Mouse (Mus musculus): ENCODE results near the gene Ddr1. TPM values are rescaled to one million over a fixed set of nuclear protein-coding genes. Genes with fewer than 3 reads are reported as not detected.

Gene Ddr1
- total RNA-seq, 1 experiment from 2014 or later: 0.67 TPM

- no peak for ATAC-seq (replicated peaks; ENCODE audit: insufficient number of reproducible peaks, low FRiP score, low TSS enrichment, poor library complexity, severe bottlenecking)
Observed at GRCm38 (mm10) chr17:35665957-35666515, 38.4 kb downstream of the Ddr1 start.

DNA sequence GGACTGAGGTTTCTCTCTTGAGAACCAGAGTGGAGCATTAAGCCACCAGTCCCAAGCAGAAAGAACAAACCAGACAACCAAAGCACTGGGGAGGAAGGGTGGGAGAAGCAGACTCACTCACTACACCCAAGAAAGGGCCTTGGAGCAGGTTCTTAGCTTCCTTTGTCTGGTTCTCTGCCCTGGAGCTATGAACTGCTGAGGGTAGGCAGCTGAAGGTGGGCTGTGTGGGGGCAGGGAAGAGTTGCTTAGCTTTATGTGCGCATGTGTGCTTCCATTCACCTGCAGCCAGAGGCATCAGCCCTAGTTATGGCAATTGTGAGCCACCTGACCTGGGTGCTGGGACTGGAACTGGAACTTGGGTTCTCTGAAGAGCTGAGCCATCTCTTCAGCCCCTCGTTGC is 51.3 kb downstream of the Ddr1 start:
- ATAC-seq (replicated peaks; ENCODE audit: insufficient number of reproducible peaks, low FRiP score, low TSS enrichment, poor library complexity, severe bottlenecking): no peak

- no peak for ATAC-seq (replicated peaks; ENCODE audit: insufficient number of reproducible peaks, low FRiP score, low TSS enrichment, poor library complexity, severe bottlenecking)
Observed at GRCm38 (mm10) chr17:35649429-35649828, 55.0 kb downstream of the Ddr1 start.

GRCm38 (mm10) chr17:35643609-35644236 is 60.7 kb downstream of the Ddr1 start, which contains the start of gene Mucl3:
Gene Mucl3, minus strand, starts transcription at chr17:35643695.
- no peak for ATAC-seq (replicated peaks; ENCODE audit: insufficient number of reproducible peaks, low FRiP score, low TSS enrichment, poor library complexity, severe bottlenecking)

DNA sequence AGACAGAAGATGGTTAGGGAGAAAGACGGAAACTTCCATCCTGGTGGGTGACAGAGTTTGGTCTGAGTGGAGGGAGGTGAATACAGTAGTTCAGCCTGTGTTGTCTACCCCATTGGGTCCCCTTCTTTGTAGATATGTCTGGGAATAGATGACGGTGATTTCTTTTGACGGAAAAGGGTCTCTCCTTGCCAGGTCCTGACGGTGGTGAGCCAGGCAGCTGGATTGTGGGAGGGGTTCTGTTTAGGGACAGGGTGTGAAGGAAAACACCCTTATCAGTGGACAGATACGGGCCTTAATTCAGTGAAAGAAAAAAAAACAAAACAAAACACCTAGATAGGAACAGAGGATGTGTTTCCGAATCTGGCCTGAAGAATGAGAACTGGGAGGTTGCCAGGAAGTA is 65.1 kb downstream of the Ddr1 start:
- no peak for ATAC-seq (replicated peaks; ENCODE audit: insufficient number of reproducible peaks, low FRiP score, low TSS enrichment, poor library complexity, severe bottlenecking)

GRCm38 (mm10) chr17:35638475-35639190 is 65.8 kb downstream of the Ddr1 start:
- no peak for ATAC-seq (replicated peaks; ENCODE audit: insufficient number of reproducible peaks, low FRiP score, low TSS enrichment, poor library complexity, severe bottlenecking)

- no peak for ATAC-seq (replicated peaks; ENCODE audit: insufficient number of reproducible peaks, low FRiP score, low TSS enrichment, poor library complexity, severe bottlenecking)
Observed at GRCm38 (mm10) chr17:35636363-35636762, 68.1 kb downstream of the Ddr1 start.

DNA sequence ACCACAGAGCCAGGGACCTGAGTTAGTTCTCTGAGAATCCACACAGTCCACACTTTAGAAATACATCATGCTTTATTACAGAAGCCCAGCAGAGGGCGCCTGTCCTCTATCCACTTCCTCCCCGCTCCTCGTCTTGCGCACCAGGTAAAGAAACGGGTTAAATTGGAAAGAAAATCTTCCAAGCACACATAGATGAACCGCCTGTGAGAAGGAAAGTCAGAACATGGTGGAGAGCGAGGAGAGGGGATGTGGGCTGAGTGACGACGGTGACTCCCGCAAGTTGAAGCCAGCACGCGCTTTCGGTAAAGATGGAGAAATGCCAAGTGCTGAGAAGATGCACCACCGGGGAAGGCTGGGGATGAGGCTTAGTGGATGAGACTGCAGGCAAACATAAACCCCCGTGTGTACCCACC is 68.7 kb downstream of the Ddr1 start:
- peak; percentile 65 for ATAC-seq (replicated peaks; ENCODE audit: insufficient number of reproducible peaks, low FRiP score, low TSS enrichment, poor library complexity, severe bottlenecking)

DNA sequence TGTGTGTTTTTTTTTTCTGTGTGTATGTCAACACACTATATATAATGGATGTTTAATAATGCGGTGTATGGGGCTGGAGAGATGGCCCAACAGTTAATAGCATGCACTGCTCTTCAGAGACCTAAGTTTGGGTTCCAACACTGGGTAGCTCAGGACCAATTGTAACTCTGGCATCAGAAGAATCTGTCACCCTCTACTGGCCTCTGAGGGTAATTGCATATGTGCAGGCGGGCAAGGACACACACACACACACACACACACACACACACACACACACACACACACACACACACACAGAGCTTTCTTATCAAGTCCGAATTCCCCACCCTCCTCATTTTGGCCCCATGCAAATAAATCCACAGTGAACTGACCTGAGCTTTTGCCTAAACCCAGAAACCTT is 69.2 kb downstream of the Ddr1 start:
- no peak for ATAC-seq (replicated peaks; ENCODE audit: insufficient number of reproducible peaks, low FRiP score, low TSS enrichment, poor library complexity, severe bottlenecking)

DNA sequence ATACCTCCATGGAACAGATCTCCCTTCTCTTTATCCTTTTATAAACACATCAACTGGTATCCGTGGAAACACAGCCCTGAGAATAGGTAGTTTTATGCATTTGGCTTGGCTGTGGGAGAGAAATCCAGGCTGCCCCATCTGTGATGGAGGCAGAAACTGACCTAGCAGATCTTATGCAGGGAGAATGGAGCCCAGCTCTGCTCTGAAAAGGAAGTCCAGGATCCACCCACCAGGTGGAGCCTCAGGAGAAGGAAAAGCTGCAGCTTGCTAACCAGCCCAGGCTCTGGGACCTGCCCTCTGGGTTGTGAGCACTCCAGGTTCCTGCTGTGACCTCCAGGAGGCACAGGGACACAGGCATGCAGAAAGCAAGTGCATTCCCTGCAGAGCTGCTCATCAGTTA is 70.4 kb downstream of the Ddr1 start:
- ATAC-seq (replicated peaks; ENCODE audit: insufficient number of reproducible peaks, low FRiP score, low TSS enrichment, poor library complexity, severe bottlenecking): no peak

Other genes with a start within 250 kb of the Ddr1 start
- gene H2-Q10, start 234.5 kb downstream of the Ddr1 start, total RNA-seq (2017): 5.5 to 7.7 TPM (median 7.6 TPM) in 3 replicates
- 0.58 TPM in 1 of 3 replicates, not detected in the others for gene Pou5f1, start 198.6 kb downstream of the Ddr1 start, total RNA-seq (2017)
- gene Tcf19, start 187.8 kb downstream of the Ddr1 start, total RNA-seq (2017): 0.29 to 3.3 TPM (median 2.4 TPM) in 3 replicates
- 1.7 to 6.7 TPM (median 2.5 TPM) in 3 replicates for gene Cchcr1, start 187.5 kb downstream of the Ddr1 start, total RNA-seq (2017)
- gene Psors1c2, start 171.4 kb downstream of the Ddr1 start, total RNA-seq (2017): not detected in 3 replicates
- not detected in 3 replicates for gene Cdsn, start 152.5 kb downstream of the Ddr1 start, total RNA-seq (2017)
- gene 2300002M23Rik, start 137.2 kb downstream of the Ddr1 start, total RNA-seq (2017): not detected in 3 replicates
- not detected in 3 replicates for gene Sfta2, start 103.1 kb downstream of the Ddr1 start, total RNA-seq (2017)
- gene Gm9573, start 78.0 kb downstream of the Ddr1 start, total RNA-seq (2017): not detected in 3 replicates
- gene Mucl3, start 60.9 kb downstream of the Ddr1 start, total RNA-seq (2017): not detected in 3 replicates
- gene Vars2, start 37.0 kb downstream of the Ddr1 start, total RNA-seq (2017): 7.4 to 13.8 TPM (median 11.3 TPM) in 3 replicates
- gene Gtf2h4, start 30.9 kb downstream of the Ddr1 start, total RNA-seq (2017): 10.9 to 22.5 TPM (median 13.5 TPM) in 3 replicates
- 17.2 to 77.7 TPM (median 52.8 TPM) in 3 replicates for gene Ier3, start 117.1 kb upstream of the Ddr1 start, total RNA-seq (2017)
- 70.0 to 84.2 TPM (median 77.9 TPM) in 3 replicates for gene Flot1, start 118.6 kb upstream of the Ddr1 start, total RNA-seq (2017)
- gene Tubb5, start 133.7 kb upstream of the Ddr1 start, total RNA-seq (2017): 138 to 179 TPM (median 139 TPM) in 3 replicates
- gene Mdc1, start 136.9 kb upstream of the Ddr1 start, total RNA-seq (2017): 10.9 to 26.0 TPM (median 11.1 TPM) in 3 replicates
- gene Nrm, start 156.7 kb upstream of the Ddr1 start, total RNA-seq (2017): 18.1 to 25.9 TPM (median 25.6 TPM) in 3 replicates
- gene Ppp1r18, start 161.0 kb upstream of the Ddr1 start, total RNA-seq (2017): 65.6 to 113 TPM (median 72.3 TPM) in 3 replicates
- gene Dhx16, start 175.2 kb upstream of the Ddr1 start, total RNA-seq (2017): 67.7 to 106 TPM (median 105 TPM) in 3 replicates
- gene 2310061I04Rik, start 192.8 kb upstream of the Ddr1 start, total RNA-seq (2017): 1.8 to 10.4 TPM (median 5.7 TPM) in 3 replicates
- 13.9 to 18.7 TPM (median 14.2 TPM) in 3 replicates for gene Atat1, start 205.5 kb upstream of the Ddr1 start, total RNA-seq (2017)
- gene Mrps18b, start 211.8 kb upstream of the Ddr1 start, total RNA-seq (2017): 26.6 to 31.6 TPM (median 29.0 TPM) in 3 replicates
- gene Ppp1r10, start 211.8 kb upstream of the Ddr1 start, total RNA-seq (2017): 103 to 230 TPM (median 106 TPM) in 3 replicates

Measured in monocyte, adult 5-6 weeks (primary cell).